Comparison of ENCODE assay signal across 12 mouse cellular contexts in the genomic region with DNA sequence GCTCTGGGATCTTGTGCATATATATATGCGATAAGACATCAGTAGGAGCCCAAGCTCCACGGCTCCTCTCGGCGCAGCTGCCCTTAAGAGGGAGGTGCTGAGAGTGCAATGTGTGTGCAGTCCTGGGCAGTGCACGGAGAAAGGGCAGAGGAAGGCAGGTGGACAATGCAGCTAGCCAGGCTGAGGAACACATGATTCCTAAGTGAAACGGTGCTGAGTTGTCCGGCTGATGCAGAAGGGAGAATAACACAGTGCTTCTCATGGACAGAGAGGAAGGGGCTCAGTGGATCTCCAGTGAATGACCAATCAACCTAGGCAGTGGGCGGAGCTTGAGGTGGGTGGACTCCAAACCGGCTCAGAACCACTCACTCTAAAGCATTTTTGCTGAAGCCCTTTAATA. TPM values are rescaled to one million over a fixed set of nuclear protein-coding genes. Genes with fewer than 3 reads are reported as not detected.
A peak's percentile ranks its signal among the peaks of the same experiment; 100 is the strongest.
DNase-seq lines count a peak whose midpoint lies in the region; ATAC-seq and TF ChIP-seq lines count a peak whose summit lies in the region.
"Had no signal": no experiment of that assay in that cellular context is flagged by ENCODE, and none has a peak within 500 bp of the region (broad histone marks: within the 10 kb centered on the region; RNA-seq: fewer than 3 reads in every experiment).

No protein-coding gene starts in this region.

- 0 out of 2 replicates have a peak, but pooled peaks cover 2% of the 10 kb centered on the region for H3K4me1 ChIP-seq in forebrain, embryonic 11.5 days (replicated peaks; ENCODE audit: control insufficient read depth, insufficient read depth, low read length)
- peaks cover 10% of the 10 kb centered on the region for H3K4me1 ChIP-seq in forebrain, embryonic 16.5 days (replicated peaks; ENCODE audit: control insufficient read depth, insufficient read depth, low read length)
- H3K4me1 ChIP-seq in intestine, embryonic 16.5 days (ENCODE audit: control insufficient read depth, insufficient read depth, low read length), result peaks cover 8% of the 10 kb centered on the region
- peaks cover 24% of the 10 kb centered on the region for H3K4me1 ChIP-seq in limb, embryonic 14.5 days (ENCODE audit: control insufficient read depth, insufficient read depth, low read length)
- H3K4me1 ChIP-seq in heart, adult 2 months (ENCODE audit: control insufficient read depth, insufficient read depth, low read length), result no peaks in the 10 kb centered on the region

- no peaks in the 10 kb centered on the region for H3K9me3 ChIP-seq in forebrain, embryonic 11.5 days (ENCODE audit: control insufficient read depth, low read length)
- no peaks in the 10 kb centered on the region for H3K9me3 ChIP-seq in forebrain, embryonic 16.5 days (ENCODE audit: control insufficient read depth, low read length)
- H3K9me3 ChIP-seq in intestine, embryonic 16.5 days (ENCODE audit: control insufficient read depth, low read length), result no peaks in the 10 kb centered on the region
- no peaks in the 10 kb centered on the region for H3K9me3 ChIP-seq in limb, embryonic 14.5 days (ENCODE audit: control insufficient read depth, low read length)
- H3K9me3 ChIP-seq: liver, embryonic 13.5 days had no signal

- H3K27me3 ChIP-seq in forebrain, embryonic 11.5 days (ENCODE audit: control insufficient read depth, insufficient read depth, low read length), result no peaks in the 10 kb centered on the region
- H3K27me3 ChIP-seq in forebrain, embryonic 16.5 days (replicated peaks; ENCODE audit: control insufficient read depth, insufficient read depth, low read length), result 0 out of 2 replicates have a peak, but pooled peaks cover 3% of the 10 kb centered on the region
- no peaks in the 10 kb centered on the region for H3K27me3 ChIP-seq in intestine, embryonic 16.5 days (replicated peaks; ENCODE audit: control insufficient read depth, insufficient read depth, low read length)
- H3K27me3 ChIP-seq in limb, embryonic 14.5 days (ENCODE audit: control insufficient read depth, insufficient read depth, low read length), result no peaks in the 10 kb centered on the region; the same call in 1 of the 2 replicates
- no peaks in the 10 kb centered on the region for H3K27me3 ChIP-seq in heart, adult 2 months (ENCODE audit: control insufficient read depth, insufficient read depth, low read length)
- H3K27me3 ChIP-seq: liver, embryonic 13.5 days had no signal

- H3K9ac ChIP-seq in forebrain, embryonic 11.5 days (ENCODE audit: low read length), result no peak overlapping the region
- no peak overlapping the region for H3K9ac ChIP-seq in forebrain, embryonic 16.5 days (replicated peaks; ENCODE audit: low read depth, low read length)
- peak overlapping the region; percentile 42; the same call in 1 of the 2 replicates for H3K9ac ChIP-seq in intestine, embryonic 16.5 days (ENCODE audit: low read depth, low read length)
- H3K9ac ChIP-seq in limb, embryonic 14.5 days (ENCODE audit: low read depth, low read length, severe bottlenecking), result no peak overlapping the region
- no peak overlapping the region for H3K9ac ChIP-seq in heart, adult 2 months (ENCODE audit: low read depth, low read length)
- H3K9ac ChIP-seq: liver, embryonic 13.5 days had no signal

- TF ChIP-seq EP300 in heart, adult 2 months (IDR thresholded peaks at IDR 0.05; ENCODE audit: insufficient read depth, low read depth, low read length), result no peak

- H3K27ac ChIP-seq in forebrain, embryonic 11.5 days (ENCODE audit: low read depth, low read length), result no peak overlapping the region
- no peak overlapping the region for H3K27ac ChIP-seq in forebrain, embryonic 16.5 days (ENCODE audit: low read length)
- H3K27ac ChIP-seq in intestine, embryonic 16.5 days (ENCODE audit: low read length), result no peak overlapping the region
- H3K27ac ChIP-seq in limb, embryonic 14.5 days (replicated peaks; ENCODE audit: low read depth, low read length), result no peak overlapping the region
- no peak overlapping the region for H3K27ac ChIP-seq in heart, adult 2 months
- H3K27ac ChIP-seq: liver, embryonic 13.5 days had no signal

- no peaks in the 10 kb centered on the region for H3K36me3 ChIP-seq in forebrain, embryonic 11.5 days (ENCODE audit: control insufficient read depth, insufficient read depth, low read length)
- no peaks in the 10 kb centered on the region for H3K36me3 ChIP-seq in forebrain, embryonic 16.5 days (ENCODE audit: control insufficient read depth, insufficient read depth)
- H3K36me3 ChIP-seq in intestine, embryonic 16.5 days (ENCODE audit: control insufficient read depth, insufficient read depth, low read length), result no peaks in the 10 kb centered on the region
- no peaks in the 10 kb centered on the region; the same call in 1 of the 2 replicates for H3K36me3 ChIP-seq in limb, embryonic 14.5 days (ENCODE audit: control insufficient read depth, insufficient read depth, low read length)
- no peaks in the 10 kb centered on the region for H3K36me3 ChIP-seq in heart, adult 2 months (ENCODE audit: control insufficient read depth, insufficient read depth, low read length)
- H3K36me3 ChIP-seq: liver, embryonic 13.5 days had no signal

- WGBS in forebrain, embryonic 11.5 days, result 77% methylated on average over 9 of the region's 9 CpGs
- WGBS in forebrain, embryonic 16.5 days, result 68% methylated on average over 9 of the region's 9 CpGs
- 52% methylated on average over 9 of the region's 9 CpGs for WGBS in intestine, embryonic 16.5 days
- 22% methylated on average over 9 of the region's 9 CpGs for WGBS in limb, embryonic 14.5 days
- WGBS in heart, adult 2 months, result 81% methylated on average over 9 of the region's 9 CpGs

- no peak for TF ChIP-seq POLR2A in limb, embryonic 14.5 days (IDR thresholded peaks at IDR 0.05; ENCODE audit: borderline replicate concordance, extremely low read depth, insufficient read depth, insufficient read length)
- no peak for TF ChIP-seq POLR2A in heart, adult 2 months (IDR thresholded peaks at IDR 0.05; ENCODE audit: insufficient read depth, low read depth, low read length)

- no peak overlapping the region for H3K4me2 ChIP-seq in forebrain, embryonic 11.5 days (ENCODE audit: low read depth, low read length, severe bottlenecking)
- H3K4me2 ChIP-seq in forebrain, embryonic 16.5 days (ENCODE audit: low read length), result no peak overlapping the region
- peak overlapping the region; percentile 47 for H3K4me2 ChIP-seq in intestine, embryonic 16.5 days (ENCODE audit: low read depth, low read length)
- H3K4me2 ChIP-seq in limb, embryonic 14.5 days (replicated peaks; ENCODE audit: low read depth, low read length, severe bottlenecking), result peak overlapping the region; percentile 41
- H3K4me2 ChIP-seq: liver, embryonic 13.5 days had no signal

- ATAC-seq in forebrain, embryonic 11.5 days (replicated peaks; ENCODE audit: low FRiP score), result peak; percentile 49; the same call in 1 of the 2 replicates
- no peak for ATAC-seq in forebrain, embryonic 16.5 days
- ATAC-seq in common myeloid progenitor, adult 5-6 weeks (replicated peaks; ENCODE audit: low read depth, poor library complexity, severe bottlenecking), result peak; percentile 24; the same call in 1 of the 2 replicates
- ATAC-seq in intestine, embryonic 16.5 days, result peak; percentile 79
- ATAC-seq in limb, embryonic 14.5 days (ENCODE audit: low FRiP score, low read depth), result 0 out of 2 replicates have a peak, but pooled peaks have one; percentile 35

- no peaks in the 10 kb centered on the region for H3K79me2 ChIP-seq in heart, adult 2 months (replicated peaks; ENCODE audit: control insufficient read depth, insufficient read depth, low read length)

- no peak for DNase-seq in forebrain, embryonic 11.5 days (ENCODE audit: low spot score)
- peak; percentile 25 for DNase-seq in limb, embryonic 14.5 days (ENCODE audit: low spot score)
- DNase-seq in ovary, postnatal 14 days (ENCODE audit: low spot score), result no peak
- no peak for DNase-seq in heart, adult 2 months
- DNase-seq in cerebellum, postnatal 4 days (ENCODE audit: low spot score in 2 of 2), result no peak
- DNase-seq: heart, postnatal 14 days; liver, embryonic 13.5 days; lung, postnatal 4 days had no signal

- no peak for TF ChIP-seq CTCF in heart, adult 2 months (IDR thresholded peaks at IDR 0.05)

- H3K4me3 ChIP-seq in forebrain, embryonic 11.5 days (ENCODE audit: low read depth, low read length), result no peak overlapping the region
- H3K4me3 ChIP-seq in forebrain, embryonic 16.5 days (replicated peaks; ENCODE audit: low read length), result no peak overlapping the region
- H3K4me3 ChIP-seq in intestine, embryonic 16.5 days (ENCODE audit: low read length), result peak overlapping the region; percentile 24
- 0 out of 2 replicates have a peak overlapping the region, but pooled peaks have one; percentile 15 for H3K4me3 ChIP-seq in limb, embryonic 14.5 days (replicated peaks; ENCODE audit: low read length)
- no peak overlapping the region for H3K4me3 ChIP-seq in heart, adult 2 months
- H3K4me3 ChIP-seq: liver, embryonic 13.5 days had no signal

- intact Hi-C loops in heart, adult 2 months (cut with DNase I), result no loop called here

RNA-seq across cellular contexts. Expression of gene Bend4, which starts 26.5 kb away (rescaled TPM):
- polyA plus RNA-seq in forebrain, embryonic 11.5 days (2014; fragmentation: Nextera tagmentation; extraction: Ambion mirVana), result 10.7 and 11.6 TPM in 2 replicates
- polyA plus RNA-seq in forebrain, embryonic 16.5 days (2015; fragmentation: Nextera tagmentation; extraction: Ambion mirVana), result 7.6 and 8.7 TPM in 2 replicates
- total RNA-seq in common myeloid progenitor, adult 5-6 weeks (2017), result 5.0 and 5.5 TPM in 2 replicates
- 3.0 and 4.0 TPM in 2 replicates for polyA plus RNA-seq in intestine, embryonic 16.5 days (2015; fragmentation: Nextera tagmentation; extraction: Ambion mirVana)
- polyA plus RNA-seq in limb, embryonic 14.5 days (2012; rRNA removed), result 2.1 and 2.5 TPM in 2 replicates
- polyA plus RNA-seq in limb, embryonic 14.5 days (2014; fragmentation: Nextera tagmentation; extraction: Ambion mirVana), result 3.6 and 4.0 TPM in 2 replicates
- total RNA-seq in heart, adult 2 months (2021), result 1 to 10 TPM; 2.4 TPM
- 0.88 and 1.00 TPM in 2 replicates for polyA plus RNA-seq in heart, adult 2 months (2012; rRNA removed)
- total RNA-seq: MEL had no signal

Comparison
In these comparisons a context has a peak if more than half of its experiments do, and no peak if none do; other contexts are left out.
1. H3K4me2 ChIP-seq: peak in intestine, embryonic 16.5 days (single experiment) and limb, embryonic 14.5 days (single experiment); none in forebrain, embryonic 11.5 days (single experiment) and forebrain, embryonic 16.5 days (single experiment).
2. H3K4me3 ChIP-seq: peak in intestine, embryonic 16.5 days (single experiment) and limb, embryonic 14.5 days (single experiment); none in forebrain, embryonic 11.5 days (single experiment), forebrain, embryonic 16.5 days (single experiment) and heart, adult 2 months (single experiment).